Mouse (Mus musculus): ENCODE results near the gene Tmem97. TPM values are rescaled to one million over a fixed set of nuclear protein-coding genes. Genes with fewer than 3 reads are reported as not detected.
"Not testable (repeated sequence)": the region's sequence is repeated elsewhere in the genome, so short reads cannot be mapped to it uniquely, and the experiment has no call there.

Gene Tmem97
- total RNA-seq, 2 experiments from 2014 or later = 3.2 to 3.7 TPM

DNA sequence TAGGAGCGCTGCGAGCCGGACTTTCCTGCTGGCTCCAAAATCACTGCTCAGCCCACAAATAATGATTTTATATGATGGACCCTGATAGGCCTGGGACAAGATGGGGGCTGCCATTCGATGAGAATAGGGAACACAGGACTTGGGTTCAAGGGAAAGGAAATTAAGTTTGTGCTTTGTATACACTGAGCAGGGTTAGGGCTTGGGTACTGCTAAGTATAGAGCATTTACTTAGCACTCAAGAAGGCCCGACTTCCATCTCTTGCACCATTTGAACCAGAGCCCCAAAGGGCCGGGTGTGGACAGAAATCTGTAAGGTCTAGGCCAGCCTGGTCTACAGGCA is 452 bp upstream of the Tmem97 start:
- DNase-seq = no peak

GRCm38 (mm10) chr11:78549491-78549987 is 1.0 kb downstream of the Tmem97 start:
- no peak for DNase-seq

DNA sequence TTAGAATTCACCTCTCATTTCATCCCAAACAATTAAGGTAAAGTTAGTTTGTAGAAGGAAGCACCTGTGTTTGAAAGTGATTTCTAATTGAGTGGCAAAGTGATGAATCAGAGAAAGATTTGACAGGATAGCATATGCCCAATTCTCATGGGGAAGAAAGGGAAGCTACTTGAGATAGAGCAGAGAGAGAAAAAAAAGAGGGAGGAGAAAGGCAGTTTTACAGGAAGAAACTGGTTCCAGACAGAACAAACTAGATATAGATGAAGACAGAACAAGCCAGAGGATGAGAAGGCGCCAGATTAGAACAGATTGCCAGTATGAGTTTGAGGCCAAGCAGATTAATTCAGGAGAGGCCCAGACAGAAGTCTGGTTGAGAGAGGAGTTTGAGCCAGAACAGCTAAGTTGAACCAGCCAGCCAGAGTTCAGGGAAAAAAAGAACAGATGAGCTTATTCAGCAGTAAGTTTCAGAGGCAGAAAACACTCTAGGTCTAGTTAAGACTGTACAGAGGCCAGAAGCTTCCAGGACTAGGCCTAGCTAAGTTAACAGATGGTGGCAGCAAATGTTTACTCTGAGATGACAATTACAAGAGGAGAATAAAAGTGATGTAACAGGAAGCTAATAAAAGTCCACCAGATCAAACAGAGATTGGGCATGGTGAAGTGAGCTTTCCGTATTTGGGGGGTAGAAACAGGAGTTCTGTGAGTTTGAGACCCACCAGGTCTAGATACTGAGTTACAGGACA is 2.7 kb downstream of the Tmem97 start:
- DNase-seq = no peak

GRCm38 (mm10) chr11:78545181-78545580 is 5.4 kb downstream of the Tmem97 start:
- no peak for DNase-seq

DNA sequence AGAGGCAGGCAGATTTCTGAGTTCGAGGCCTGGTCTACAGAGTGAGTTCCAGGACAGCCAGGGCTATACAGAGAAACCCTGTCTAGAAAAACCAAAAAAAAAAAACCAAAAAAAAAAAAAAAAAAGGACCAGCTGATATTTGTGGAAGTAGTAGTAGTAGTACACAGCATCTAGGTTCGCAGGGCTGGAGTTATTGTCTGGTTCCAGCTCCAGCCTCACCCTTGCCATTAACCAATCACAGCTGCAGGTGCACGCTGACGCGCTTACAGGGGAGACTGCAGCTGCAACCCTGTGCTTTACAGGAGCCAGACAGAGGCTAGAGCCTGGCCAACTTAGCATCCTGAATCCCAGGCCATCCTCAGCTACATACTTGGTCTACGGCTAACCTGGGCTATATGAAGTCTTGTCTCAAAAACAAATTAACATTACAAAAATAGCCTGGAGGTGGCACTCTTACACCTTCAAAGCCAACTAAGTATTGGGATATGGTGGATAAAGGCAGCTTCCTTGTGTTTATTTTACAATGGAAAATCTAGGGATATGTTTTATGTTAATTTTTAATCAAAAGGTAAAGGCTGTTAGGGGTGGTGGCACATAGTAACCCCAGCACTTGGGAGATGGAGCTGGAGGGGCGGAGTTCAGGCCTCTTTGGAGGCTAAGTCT is 6.0 kb downstream of the Tmem97 start:
- no peak for DNase-seq

GRCm38 (mm10) chr11:78540358-78540757 is 10.2 kb downstream of the Tmem97 start:
- no peak for DNase-seq

DNA sequence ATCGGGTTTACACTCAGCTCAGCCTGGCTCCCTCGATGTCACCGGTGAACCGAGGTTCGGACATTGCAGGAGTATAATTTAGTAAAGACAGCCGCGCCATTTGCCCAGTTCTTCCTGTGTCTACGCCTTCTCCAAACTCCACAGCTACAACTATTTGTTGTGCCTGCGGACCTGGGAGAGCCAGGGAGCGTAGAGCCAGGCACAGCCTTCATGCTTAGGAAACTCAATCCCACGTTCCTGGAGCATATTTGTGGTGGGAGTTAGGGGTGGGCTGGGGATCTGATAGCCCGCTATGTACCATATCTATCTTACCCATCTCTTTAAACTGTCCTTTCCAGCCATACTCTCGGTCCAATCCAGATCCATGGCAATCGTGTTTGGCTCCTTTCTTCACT is 13.9 kb downstream of the Tmem97 start:
- DNase-seq = no peak

GRCm38 (mm10) chr11:78536080-78536689 is 14.4 kb downstream of the Tmem97 start, which contains the start of the genes Tnfaip1 and Ift20:
TSS of gene Tnfaip1 (minus strand) at chr11:78536332.
TSS of gene Ift20 (plus strand) at chr11:78536361.
- DNase-seq = peak; percentile 98

- peak; percentile 35 for DNase-seq
These were observed 15.0 kb downstream of the Tmem97 start for GRCm38 (mm10) chr11:78535376-78536079.

GRCm38 (mm10) chr11:78534516-78534915 is 16.1 kb downstream of the Tmem97 start:
- DNase-seq = no peak

DNA sequence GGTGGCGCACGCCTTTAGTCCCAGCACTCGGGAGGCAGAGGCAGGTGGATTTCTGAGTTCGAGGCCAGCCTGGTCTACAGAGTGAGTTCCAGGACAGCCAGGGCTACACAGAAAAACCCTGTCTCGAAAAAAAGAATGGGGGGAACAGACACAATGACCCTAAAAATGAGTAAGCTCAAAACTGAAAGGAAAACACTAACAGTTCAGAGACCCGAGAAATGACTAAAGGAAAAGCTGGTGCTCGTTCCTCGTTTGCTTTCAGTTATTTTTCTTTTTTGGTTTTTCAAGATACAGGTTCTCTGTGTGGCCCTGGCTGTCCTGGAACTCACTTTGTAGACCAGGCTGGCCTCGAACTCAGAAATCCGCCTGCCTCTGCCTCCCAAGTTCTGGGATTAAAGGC is 19.1 kb downstream of the Tmem97 start:
- DNase-seq = not testable (repeated sequence)

DNA sequence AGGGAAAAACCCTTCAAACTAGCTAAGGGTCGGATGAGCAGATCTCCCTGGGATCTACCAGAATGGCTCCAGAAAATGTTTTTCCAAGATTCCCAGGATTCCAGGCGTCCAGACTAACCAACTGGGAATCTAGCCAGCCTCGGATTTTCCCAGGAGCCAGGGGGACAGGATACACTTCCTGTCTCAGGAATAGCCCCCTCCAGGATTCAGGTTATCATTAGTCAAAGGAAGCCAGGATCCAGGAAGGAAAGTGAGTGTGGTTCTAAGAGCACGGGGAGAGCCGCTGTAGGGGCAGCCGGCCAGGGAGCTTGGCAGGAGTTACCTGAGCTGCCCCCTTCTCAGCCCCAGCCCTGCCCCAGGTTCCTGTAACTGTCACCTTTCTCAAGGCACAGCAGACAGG is 19.5 kb downstream of the Tmem97 start:
- peak; percentile 35 for DNase-seq

GRCm38 (mm10) chr11:78530001-78530400 is 20.6 kb downstream of the Tmem97 start:
- no peak for DNase-seq

DNA sequence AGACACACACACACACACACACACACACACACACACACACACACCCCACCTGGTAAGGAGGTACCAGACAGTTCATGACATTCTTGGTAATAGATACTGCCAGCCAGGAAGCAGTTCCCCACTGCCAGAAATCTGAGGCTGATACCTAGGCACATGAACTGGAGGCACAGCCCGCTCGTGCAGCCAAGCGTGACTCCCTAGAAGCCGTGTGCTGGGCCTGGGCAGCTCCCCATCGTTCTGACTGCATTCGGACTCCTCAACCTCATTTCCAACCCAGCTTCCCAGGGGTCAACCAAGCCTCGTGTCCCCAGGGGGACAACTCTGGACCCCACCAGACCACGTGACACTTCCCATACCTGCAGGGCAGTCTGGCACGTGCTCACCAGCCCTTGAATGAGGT is 21.9 kb downstream of the Tmem97 start:
- no peak for DNase-seq

DNA sequence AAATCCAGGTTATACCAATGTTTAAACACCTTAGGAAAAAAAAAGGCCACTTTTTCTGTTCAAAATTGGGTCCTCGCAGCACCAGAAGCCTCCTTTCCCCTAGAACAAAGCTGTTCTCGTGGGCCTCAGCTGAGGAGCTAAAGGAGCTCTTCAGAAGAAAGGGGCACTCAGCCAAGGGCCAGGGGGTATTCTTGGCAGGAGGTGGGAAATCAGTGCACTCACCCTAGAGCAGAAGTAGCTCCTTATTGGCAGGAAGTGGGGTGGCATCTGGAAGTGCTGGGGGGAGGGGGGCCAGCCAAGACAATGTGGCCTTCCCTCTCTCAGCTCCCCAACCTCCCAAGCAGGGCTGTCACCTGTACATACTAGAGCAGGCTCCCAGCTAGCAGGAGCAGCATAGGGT is 25.7 kb downstream of the Tmem97 start:
- DNase-seq = no peak

GRCm38 (mm10) chr11:78523241-78523955 is 27.2 kb downstream of the Tmem97 start:
- no peak for DNase-seq

- no peak for DNase-seq
These were observed 28.0 kb downstream of the Tmem97 start for GRCm38 (mm10) chr11:78522481-78522997.

DNA sequence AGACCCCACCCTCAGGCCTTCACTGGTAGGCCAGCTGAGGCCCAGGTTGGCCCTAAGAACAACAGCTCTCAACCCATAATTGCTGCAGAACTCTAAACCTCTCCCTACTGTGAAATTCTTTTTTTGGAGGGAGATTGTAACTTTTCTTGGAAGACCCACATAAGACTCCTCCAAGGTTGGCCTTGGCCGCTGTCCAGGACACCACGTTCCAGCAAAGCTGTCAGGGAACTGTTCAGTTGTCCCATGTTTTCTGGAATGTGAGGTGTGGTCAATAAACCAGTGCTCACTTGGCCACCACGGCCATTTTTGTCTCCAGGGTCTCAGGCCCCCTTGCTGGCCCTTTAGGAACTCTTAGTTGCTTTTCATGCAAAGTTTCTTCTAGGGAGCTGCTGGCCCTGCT is 28.7 kb downstream of the Tmem97 start:
- DNase-seq = peak; percentile 18

DNA sequence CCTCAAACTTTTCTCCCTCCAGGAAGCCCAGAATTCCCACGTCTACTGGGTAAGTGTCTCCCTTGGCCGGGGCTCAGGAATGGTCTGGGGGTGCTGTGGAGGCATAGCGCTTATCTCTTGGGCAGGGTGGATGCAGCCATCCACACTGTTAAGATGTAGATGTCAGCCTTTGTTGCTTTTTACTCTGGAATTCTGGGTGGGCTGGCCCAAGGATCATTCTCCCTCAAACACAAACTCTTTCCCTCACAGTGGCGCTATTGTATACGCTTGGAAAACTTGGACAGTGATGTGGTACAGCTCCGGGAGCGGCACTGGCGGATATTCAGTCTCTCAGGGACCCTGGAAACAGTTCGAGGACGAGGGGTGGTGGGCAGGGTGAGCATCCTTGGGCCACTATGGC is 31.6 kb downstream of the Tmem97 start:
- DNase-seq = no peak

DNA sequence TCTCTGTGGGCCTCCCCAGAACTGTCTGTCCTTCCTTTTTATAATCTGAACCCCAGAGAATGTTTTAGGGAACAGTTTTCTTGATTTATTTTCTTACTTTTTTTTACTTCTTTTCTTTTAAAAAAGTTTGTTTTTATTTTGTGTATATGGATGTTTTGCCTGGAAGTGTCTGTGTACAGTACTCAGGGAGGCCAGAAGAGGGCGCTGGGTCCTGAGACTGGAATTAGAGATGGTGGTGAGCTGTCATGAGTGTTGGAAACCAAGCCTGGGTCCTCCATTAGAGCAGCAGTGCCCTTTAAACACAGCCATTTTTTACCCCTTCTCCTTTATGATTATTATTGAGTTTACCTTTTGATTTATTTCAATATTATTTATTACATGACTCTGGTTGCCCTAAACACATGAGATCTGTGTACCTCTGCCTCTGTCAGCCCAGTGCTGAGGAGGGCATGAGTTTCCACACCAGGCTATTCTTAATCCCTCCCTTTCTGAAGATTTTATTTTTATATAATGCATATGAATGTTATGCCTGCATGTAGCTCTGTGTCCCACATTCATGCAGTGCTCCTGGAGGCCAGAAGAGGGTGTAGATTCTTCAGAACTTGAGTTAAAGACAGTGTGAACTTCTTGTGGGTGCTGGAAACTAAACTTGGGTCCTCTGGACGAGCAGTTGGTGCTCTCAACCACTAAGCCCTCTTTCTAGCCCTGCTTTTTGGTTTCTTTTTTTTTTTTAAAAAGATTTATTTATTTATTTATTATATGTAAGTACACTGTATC is 34.8 kb downstream of the Tmem97 start:
- DNase-seq = no peak

Measured in gastrocnemius, postnatal 25 days (tissue).